Mouse (Mus musculus) C2C12 (cell line): Measurements from ENCODE around the gene C1qtnf6. TPM values are rescaled to one million over a fixed set of nuclear protein-coding genes. Genes with fewer than 3 reads are reported as not detected.

Experiments used
- H3K27me3 ChIP-seq: one replicate; pipeline ENCODE4 v1.6.1; 2011; ENCODE audit not compliant: control insufficient read depth, insufficient read depth, insufficient read length
- H3K36me3 ChIP-seq: one replicate; pipeline ENCODE4 v1.6.1; 2011; ENCODE audit not compliant: control insufficient read depth, insufficient read depth
- H3K4me3 ChIP-seq: one replicate; pipeline ENCODE4 v1.5.1; 2011; ENCODE audit warnings: mild to moderate bottlenecking, control low read depth; ENCODE audit not compliant: poor library complexity, insufficient read depth, severe bottlenecking
- H3K79me2 ChIP-seq: one replicate; pipeline ENCODE4 v1.6.1; 2011; ENCODE audit not compliant: control insufficient read depth, insufficient read depth
- H3K79me3 ChIP-seq: one replicate; pipeline ENCODE4 v1.6.1; 2011; ENCODE audit warnings: low read depth, control low read depth
- H3ac ChIP-seq: one replicate; pipeline ENCODE3; 2011; ENCODE audit warnings: low read depth; ENCODE audit not compliant: control insufficient read depth, insufficient read length
- CEBPB ChIP-seq: IDR thresholded peaks from one replicate; pipeline ENCODE4 v1.6.1; 2011; ENCODE audit warnings: low read depth, mild to moderate bottlenecking, control low read depth, moderate library complexity
- CTCF ChIP-seq: IDR thresholded peaks from one replicate; pipeline ENCODE4 v1.5.1; 2011; ENCODE audit not compliant: control insufficient read depth, insufficient read depth, insufficient read length
- FOSL1 ChIP-seq: IDR thresholded peaks from one replicate; pipeline ENCODE4 v1.8.0; 2011; ENCODE audit warnings: mild to moderate bottlenecking, low read length; ENCODE audit not compliant: poor library complexity, insufficient read depth, severe bottlenecking
- MAX ChIP-seq: IDR thresholded peaks from one replicate; pipeline ENCODE4 v1.6.1; 2011; ENCODE audit warnings: mild to moderate bottlenecking, control low read depth
- MYOD1 ChIP-seq: IDR thresholded peaks from one replicate; pipeline ENCODE4 v1.6.1; 2011; ENCODE audit warnings: low read depth; ENCODE audit not compliant: control insufficient read depth, insufficient read length
- MYOG ChIP-seq: IDR thresholded peaks from one replicate; pipeline ENCODE4 v1.6.1; 2011; ENCODE audit not compliant: control insufficient read depth, insufficient read length; ENCODE audit errors: extremely low read depth
- USF1 ChIP-seq: IDR thresholded peaks from one replicate; pipeline ENCODE4 v1.6.1; 2011; ENCODE audit warnings: low read depth, mild to moderate bottlenecking, control low read depth, moderate library complexity
- polyA plus RNA-seq: library from polyadenylated mRNA; unstranded; fragments of >200 nt; fragmentation: generic; extraction: Trizol; gene quantifications from one replicate; pipeline ENCODE4 v1.2.1, GENCODE M21; 2012; ENCODE audit warnings: missing spikeins

Gene C1qtnf6
- polyA plus RNA-seq, 1 experiment = 17.5 TPM

- Histone ChIP-seq H3K4me3 (no peak overlapping the region), H3K36me3 (peaks cover 4% of the 10 kb centered on the region), H3K27me3 (no peaks in the 10 kb centered on the region), H3K79me2 (peaks cover 18% of the 10 kb centered on the region), H3ac (no peak overlapping the region), H3K79me3 (peaks cover 5% of the 10 kb centered on the region)
- TF ChIP-seq CTCF (no peak), MAX (no peak), MYOG (no peak), MYOD1 (no peak), USF1 (no peak), FOSL1 (no peak), CEBPB (no peak)
Observed at GRCm38 (mm10) chr15:78524163-78524562, 7.1 kb downstream of the C1qtnf6 start.

DNA sequence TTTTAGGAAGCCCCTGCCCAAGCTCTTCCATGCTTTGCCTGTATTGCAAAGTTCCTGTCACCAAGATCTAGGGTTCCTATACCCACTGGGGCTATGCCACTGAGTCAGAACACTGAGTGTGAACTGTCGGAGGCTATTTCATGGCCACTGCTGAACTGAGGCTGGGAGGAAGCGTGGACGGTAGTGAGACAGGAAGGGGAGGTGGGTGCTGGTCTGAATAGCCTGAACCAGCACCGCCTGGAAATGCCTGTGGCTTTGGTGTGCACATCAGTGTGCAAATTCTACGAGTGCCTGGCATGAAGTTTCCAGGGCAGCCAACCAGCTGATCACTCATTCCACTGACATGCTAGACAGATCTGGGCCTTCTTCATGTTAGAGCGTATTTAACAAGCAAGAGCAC lies 9.3 kb downstream of the C1qtnf6 start:
- TF ChIP-seq CTCF (no peak), USF1 (no peak), MAX (no peak), MYOD1 (no peak), FOSL1 (no peak), CEBPB (no peak), MYOG (no peak)
- H3K27me3 ChIP-seq = no peaks in the 10 kb centered on the region
- no peak overlapping the region for H3ac ChIP-seq
- peaks cover 4% of the 10 kb centered on the region for H3K36me3 ChIP-seq
- no peak overlapping the region for H3K4me3 ChIP-seq
- H3K79me3 ChIP-seq = no peaks in the 10 kb centered on the region
- no peaks in the 10 kb centered on the region for H3K79me2 ChIP-seq

DNA sequence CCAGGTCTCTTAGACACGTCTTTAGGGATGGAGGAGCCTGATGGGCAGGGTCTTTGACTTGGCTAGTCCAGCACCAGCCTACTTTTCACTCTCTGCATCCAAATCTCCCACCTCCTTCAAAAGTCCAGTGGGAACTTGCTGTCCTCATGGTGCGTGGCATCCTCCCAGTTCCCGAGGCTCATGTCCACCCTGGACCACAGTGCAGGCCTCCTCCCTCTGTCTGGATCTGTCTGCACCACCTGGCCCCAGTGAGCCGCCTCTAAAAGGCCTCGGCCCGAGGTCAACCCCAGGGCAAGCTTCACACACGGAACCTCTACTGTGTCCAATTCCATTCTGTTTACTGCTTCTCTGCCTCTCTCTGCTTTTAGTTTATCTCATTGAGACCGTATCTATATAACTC lies 9.9 kb downstream of the C1qtnf6 start:
- Histone ChIP-seq H3K27me3 (no peaks in the 10 kb centered on the region), H3K36me3 (peaks cover 2% of the 10 kb centered on the region), H3K79me2 (no peaks in the 10 kb centered on the region), H3ac (no peak overlapping the region), H3K79me3 (no peaks in the 10 kb centered on the region), H3K4me3 (no peak overlapping the region)
- no peak for TF ChIP-seq CEBPB
- no peak for TF ChIP-seq FOSL1
- no peak for TF ChIP-seq MAX
- no peak for TF ChIP-seq MYOG
- no peak for TF ChIP-seq CTCF
- TF ChIP-seq USF1 = no peak
- no peak for TF ChIP-seq MYOD1

DNA sequence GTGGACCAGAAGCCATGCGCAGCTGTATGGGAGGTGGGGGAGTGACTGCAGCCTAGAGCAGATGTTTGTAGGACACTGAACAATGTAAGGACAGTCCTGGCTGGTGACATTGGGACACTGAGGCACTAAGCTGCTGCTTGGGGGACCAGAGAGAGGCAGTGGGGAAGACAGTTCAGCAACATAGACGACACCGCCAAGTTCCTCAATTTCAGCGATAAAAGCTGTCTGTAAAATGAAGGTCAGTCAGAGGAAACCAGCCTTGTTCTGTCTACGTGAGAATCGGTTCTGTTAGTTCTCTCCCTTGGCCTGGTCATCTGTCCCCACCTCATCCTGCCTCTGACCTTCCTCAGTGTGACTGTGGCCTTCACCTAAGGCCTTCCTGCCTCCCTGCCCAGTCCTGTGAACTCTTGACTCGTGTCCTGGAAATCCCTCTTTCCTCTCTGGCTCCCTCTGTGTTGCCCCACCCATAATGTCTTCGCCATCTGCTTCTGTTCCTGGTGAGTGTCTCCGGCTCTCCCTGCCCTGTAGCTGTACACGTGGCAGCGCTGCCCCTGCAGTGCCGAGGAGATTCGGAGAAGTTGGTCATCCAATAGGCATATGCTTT lies 11.0 kb downstream of the C1qtnf6 start:
- Histone ChIP-seq H3K36me3 (no peaks in the 10 kb centered on the region), H3K79me3 (no peaks in the 10 kb centered on the region), H3K4me3 (no peak overlapping the region), H3K27me3 (no peaks in the 10 kb centered on the region), H3ac (no peak overlapping the region), H3K79me2 (no peaks in the 10 kb centered on the region)
- TF ChIP-seq MYOD1 (no peak), MYOG (no peak), FOSL1 (no peak), USF1 (no peak), CEBPB (no peak), CTCF (no peak), MAX (no peak)

GRCm38 (mm10) chr15:78518221-78518620 lies 13.0 kb downstream of the C1qtnf6 start:
- H3K4me3 ChIP-seq = no peak overlapping the region
- H3ac ChIP-seq = no peak overlapping the region
- H3K79me2 ChIP-seq = no peaks in the 10 kb centered on the region
- no peaks in the 10 kb centered on the region for H3K36me3 ChIP-seq
- no peak for TF ChIP-seq MYOD1
- TF ChIP-seq USF1 = no peak
- TF ChIP-seq CEBPB = no peak
- no peak for TF ChIP-seq CTCF
- no peak for TF ChIP-seq MYOG
- TF ChIP-seq MAX = no peak
- no peak for TF ChIP-seq FOSL1
- H3K27me3 ChIP-seq = no peaks in the 10 kb centered on the region
- H3K79me3 ChIP-seq = no peaks in the 10 kb centered on the region

DNA sequence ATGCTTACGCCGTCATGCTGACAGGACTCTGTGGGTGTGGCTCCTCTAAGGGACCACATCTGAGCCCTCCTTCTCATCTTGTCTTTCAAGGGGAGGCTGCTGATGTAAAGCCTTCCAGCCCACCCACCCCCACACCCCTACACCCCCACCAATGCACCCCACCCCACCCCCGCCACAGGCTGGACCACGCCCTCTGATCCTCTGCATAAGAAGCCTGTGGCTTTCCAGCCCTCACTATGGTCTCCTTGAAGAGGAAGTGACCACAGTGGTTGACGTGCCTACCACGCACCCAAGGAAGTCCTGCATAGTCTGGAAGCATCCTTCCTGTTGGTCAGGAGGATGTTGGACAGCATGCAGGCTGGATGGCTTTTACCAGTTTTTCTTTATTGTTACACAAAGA lies 15.5 kb downstream of the C1qtnf6 start:
- TF ChIP-seq MYOG (no peak), USF1 (no peak), CEBPB (no peak), FOSL1 (no peak)
- no peak overlapping the region for H3ac ChIP-seq
- no peaks in the 10 kb centered on the region for H3K79me2 ChIP-seq

More for the DNA sequence above, 15.5 kb downstream of the C1qtnf6 start:
- Histone ChIP-seq H3K27me3 (no peaks in the 10 kb centered on the region), H3K36me3 (no peaks in the 10 kb centered on the region), H3K79me3 (no peaks in the 10 kb centered on the region), H3K4me3 (no peak overlapping the region)
